Mouse (Mus musculus) adrenal gland, postnatal 25 days (tissue): ENCODE measurements around the gene Tgoln1. TPM values are rescaled to one million over a fixed set of nuclear protein-coding genes. Genes with fewer than 3 reads are reported as not detected.
A peak's percentile ranks its signal among the peaks of the same experiment; 100 is the strongest.

Source experiments
- DNase-seq: peaks from one replicate; pipeline ENCODE4 v3.0.0; 2021; ENCODE audit warnings: mixed read lengths
- total RNA-seq: library from RNA; stranded (reverse); gene quantifications from 2 replicates; pipeline ENCODE4 v1.2.3, GENCODE M21; 2021

Tgoln1 gene
- total RNA-seq, 1 experiment from 2014 or later = 176 TPM

GRCm38 (mm10) chr6:72593011-72593803 lies 23.6 kb downstream of the Tgoln1 start:
- DNase-seq = no peak

GRCm38 (mm10) chr6:72590111-72590510 lies 26.7 kb downstream of the Tgoln1 start:
- DNase-seq = no peak

- DNase-seq = no peak
Measured at GRCm38 (mm10) chr6:72588307-72588706, 28.5 kb downstream of the Tgoln1 start.

GRCm38 (mm10) chr6:72586701-72587100 lies 30.1 kb downstream of the Tgoln1 start:
- DNase-seq = peak; percentile 22

- no peak for DNase-seq
Measured at GRCm38 (mm10) chr6:72584154-72584553, 32.6 kb downstream of the Tgoln1 start.

- no peak for DNase-seq
Measured at GRCm38 (mm10) chr6:72583211-72583839, 33.5 kb downstream of the Tgoln1 start.

- DNase-seq = no peak
Measured at GRCm38 (mm10) chr6:72581625-72582382, 35.0 kb downstream of the Tgoln1 start.

GRCm38 (mm10) chr6:72576041-72576440 lies 40.8 kb downstream of the Tgoln1 start:
- DNase-seq = no peak

GRCm38 (mm10) chr6:72571826-72572225 lies 45.0 kb downstream of the Tgoln1 start:
- no peak for DNase-seq

- no peak for DNase-seq
Measured at GRCm38 (mm10) chr6:72570644-72571397, 46.0 kb downstream of the Tgoln1 start.

- DNase-seq = no peak
Measured at GRCm38 (mm10) chr6:72568736-72569135, 48.1 kb downstream of the Tgoln1 start.

GRCm38 (mm10) chr6:72567508-72567907 lies 49.3 kb downstream of the Tgoln1 start:
- DNase-seq = no peak

- peak; percentile 80 for DNase-seq
Measured at GRCm38 (mm10) chr6:72566044-72566443, 50.8 kb downstream of the Tgoln1 start.

GRCm38 (mm10) chr6:72565506-72565905 lies 51.3 kb downstream of the Tgoln1 start:
- no peak for DNase-seq

- DNase-seq = no peak
Measured at GRCm38 (mm10) chr6:72562894-72563293, 53.9 kb downstream of the Tgoln1 start.

GRCm38 (mm10) chr6:72562486-72562885 lies 54.3 kb downstream of the Tgoln1 start:
- no peak for DNase-seq

GRCm38 (mm10) chr6:72560801-72561200 lies 56.0 kb downstream of the Tgoln1 start:
- no peak for DNase-seq

Other genes starting within 250 kb of the Tgoln1 start
- 35.2 and 51.8 TPM in 2 replicates for gene Vamp5, start 236.5 kb downstream of the Tgoln1 start, total RNA-seq
- gene Vamp8, start 226.3 kb downstream of the Tgoln1 start, total RNA-seq = 117 and 154 TPM in 2 replicates
- 52.5 and 56.9 TPM in 2 replicates for gene Ggcx, start 202.7 kb downstream of the Tgoln1 start, total RNA-seq
- 199 and 214 TPM in 2 replicates for gene Mat2a, start 177.4 kb downstream of the Tgoln1 start, total RNA-seq
- 0.39 TPM in 1 of 2 replicates, not detected in the other for gene Sh2d6, start 95.3 kb downstream of the Tgoln1 start, total RNA-seq
- gene Capg, start 72.6 kb downstream of the Tgoln1 start, total RNA-seq = 30.3 and 48.1 TPM in 2 replicates
- gene Elmod3, start 18.6 kb downstream of the Tgoln1 start, total RNA-seq = 23.3 and 24.4 TPM in 2 replicates
- 309 and 334 TPM in 2 replicates for gene Retsat, start 18.5 kb downstream of the Tgoln1 start, total RNA-seq
- 10.0 and 13.1 TPM in 2 replicates for gene Tcf7l1, start 172.3 kb upstream of the Tgoln1 start, total RNA-seq